Mouse (Mus musculus): ENCODE data around the gene Plppr3.

GRCm38 (mm10) chr10:79856704-79857451, 17.6 kb downstream of the Plppr3 start:
- TF ChIP-seq POLR2A (IDR thresholded peaks at IDR 0.05; ENCODE audit: low read depth, low read length): no peak
- no peak for TF ChIP-seq CTCF (IDR thresholded peaks at IDR 0.05; ENCODE audit: extremely low read depth, insufficient read depth, insufficient read length, insufficient replicate concordance)

Measured in spleen, adult 2 months (tissue).